ENCODE assay signal across 25 mouse cellular contexts in the genomic region with DNA sequence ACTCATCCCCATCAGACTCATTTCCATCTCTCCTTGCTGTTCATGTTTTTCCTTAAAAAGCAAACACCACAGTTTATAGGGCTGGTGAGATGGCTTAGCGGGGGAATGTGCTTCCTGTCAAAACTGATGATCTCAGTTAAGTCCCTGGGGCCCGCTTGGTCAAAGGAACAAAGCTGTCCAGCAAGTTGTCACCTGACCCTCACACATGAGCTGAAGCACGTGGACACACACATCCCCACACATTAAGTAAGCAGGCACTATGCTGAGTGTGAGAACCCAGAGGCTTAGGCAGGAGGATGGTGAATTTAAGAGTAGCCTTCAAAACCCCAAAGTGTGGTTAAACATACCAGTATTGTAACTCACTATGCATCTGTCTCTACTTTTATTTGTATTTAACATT. TPM values are rescaled to one million over a fixed set of nuclear protein-coding genes. Genes with fewer than 3 reads are reported as not detected.
DNase-seq lines count a peak whose midpoint lies in the region; ATAC-seq and TF ChIP-seq lines count a peak whose summit lies in the region.
"Had no signal": no experiment of that assay in that cellular context is flagged by ENCODE, and none has a peak within 500 bp of the region (broad histone marks: within the 10 kb centered on the region; RNA-seq: fewer than 3 reads in every experiment).

No protein-coding gene starts in this region.

- no peak for TF ChIP-seq CTCF in CH12.LX (conservative IDR thresholded peaks at IDR 0.05 in 1 of 2, IDR thresholded peaks at IDR 0.05 in 1 of 2; ENCODE audit: low read depth in 2 of 2, low read length in 2 of 2)

- H3K4me1 ChIP-seq in CH12.LX (ENCODE audit: control insufficient read depth in 1 of 2, insufficient read depth in 2 of 2): peaks cover 0 to 11% of the 10 kb centered on the region in 2 experiments; a peak in 2 of 4 replicates
- H3K4me1 ChIP-seq in hindbrain, embryonic 12.5 days: no peaks in the 10 kb centered on the region
- H3K4me1 ChIP-seq: embryonic facial prominence, embryonic 13.5 days; heart, embryonic 15.5 days had no signal

- in situ Hi-C loops in CH12.LX (cut with MboI; ENCODE audit: low pct_ligation_motif_present, low pct_unique_long_range_greater_than_20kb, low sequenced_read_pairs): loop anchor here (25.0 kb wide), 1 partner anchor 287 kb away; a partner anchor contains a TSS

- H3K4me3 ChIP-seq in CH12.LX (replicated peaks in 1 of 3; ENCODE audit: low read depth in 2 of 3, low read length in 2 of 3, poor library complexity in 1 of 3): no peak overlapping the region
- no peak overlapping the region for H3K4me3 ChIP-seq in hindbrain, embryonic 12.5 days
- H3K4me3 ChIP-seq: embryonic facial prominence, embryonic 13.5 days; erythroblast, embryonic 14.5 days; forebrain, embryonic 10.5 days; heart, embryonic 15.5 days had no signal

- H3K9ac ChIP-seq in CH12.LX (ENCODE audit: insufficient read depth, low read depth): no peak overlapping the region
- no peak overlapping the region for H3K9ac ChIP-seq in hindbrain, embryonic 12.5 days
- H3K9ac ChIP-seq: embryonic facial prominence, embryonic 13.5 days; heart, embryonic 15.5 days had no signal

- H3K27me3 ChIP-seq in CH12.LX (replicated peaks): no peaks in the 10 kb centered on the region
- H3K27me3 ChIP-seq in hindbrain, embryonic 12.5 days: no peaks in the 10 kb centered on the region
- H3K27me3 ChIP-seq: embryonic facial prominence, embryonic 13.5 days; heart, embryonic 15.5 days; Patski had no signal

- H3K79me2 ChIP-seq in CH12.LX (replicated peaks; ENCODE audit: control insufficient read depth, extremely low read depth, insufficient read depth, poor library complexity, severe bottlenecking): no peaks in the 10 kb centered on the region

- no peak for TF ChIP-seq EP300 in CH12.LX (IDR thresholded peaks at IDR 0.05; ENCODE audit: low read length)

- intact Hi-C loops in heart, postnatal 25 days (cut with DNase I): no loop called here

- H3K27ac ChIP-seq in CH12.LX (ENCODE audit: insufficient read depth, low read depth): no peak overlapping the region
- no peak overlapping the region for H3K27ac ChIP-seq in hindbrain, embryonic 12.5 days
- H3K27ac ChIP-seq: embryonic facial prominence, embryonic 13.5 days; forebrain, embryonic 10.5 days; heart, embryonic 15.5 days had no signal

- no peak for ATAC-seq in hindbrain, embryonic 12.5 days (ENCODE audit: low FRiP score)
- ATAC-seq: activated CD4-positive, CD25-positive, alpha-beta regulatory T cell, adult 4 months; CD4-positive, CD25-positive, alpha-beta regulatory T cell, adult 4 months; forebrain, embryonic 14.5 days; hindbrain, embryonic 16.5 days; inflammation-experienced regulatory T-cells, adult 6 months; intestine, postnatal 0 days; Patski had no signal

- dilution Hi-C loops in CH12.LX (cut with MboI; ENCODE audit: extremely low pct_ligation_motif_present, extremely low pct_unique_long_range_greater_than_20kb, low sequenced_read_pairs): no loop called here

- no peak for TF ChIP-seq RAD21 in CH12.LX (IDR thresholded peaks at IDR 0.05; ENCODE audit: low read depth, low read length)

- no peaks in the 10 kb centered on the region for H3K9me3 ChIP-seq in CH12.LX (replicated peaks; ENCODE audit: low read length)
- H3K9me3 ChIP-seq in hindbrain, embryonic 12.5 days (replicated peaks): no peaks in the 10 kb centered on the region
- H3K9me3 ChIP-seq: embryonic facial prominence, embryonic 13.5 days; forebrain, embryonic 10.5 days; heart, embryonic 15.5 days had no signal

- H3K36me3 ChIP-seq in CH12.LX (replicated peaks in 1 of 2; ENCODE audit: control insufficient read depth in 1 of 2, insufficient read depth in 1 of 2, low read length in 1 of 2): no peaks in the 10 kb centered on the region
- H3K36me3 ChIP-seq in hindbrain, embryonic 12.5 days: no peaks in the 10 kb centered on the region
- H3K36me3 ChIP-seq: embryonic facial prominence, embryonic 13.5 days; forebrain, embryonic 10.5 days; heart, embryonic 15.5 days had no signal

- peak; percentile 81 for DNase-seq in heart, adult 11 months
- DNase-seq in heart, postnatal 25 days (ENCODE audit: low spot score): no peak
- DNase-seq in CH12.LX (ENCODE audit: extremely low read depth): no peak
- peak; percentile 9 for DNase-seq in embryo, embryonic 11 days
- no peak for DNase-seq in right cerebral cortex, postnatal 36 days (ENCODE audit: low spot score in 2 of 2)
- DNase-seq: adrenal gland, postnatal 14 days; cerebellum, adult 2 months; cerebellum, postnatal 14 days; gastrocnemius, postnatal 36 days; heart, adult 18-20 months; heart, postnatal 14 days; kidney, adult 8-10 months had no signal

- 64% methylated on average over 3 of the region's 3 CpGs for WGBS in hindbrain, embryonic 12.5 days

- TF ChIP-seq POLR2A in CH12.LX (IDR thresholded peaks at IDR 0.05; ENCODE audit: low read depth, low read length): no peak

- H3K4me2 ChIP-seq in CH12.LX (ENCODE audit: insufficient read depth, low read depth, poor library complexity, severe bottlenecking): no peak overlapping the region
- no peak overlapping the region for H3K4me2 ChIP-seq in hindbrain, embryonic 12.5 days (replicated peaks)
- H3K4me2 ChIP-seq: embryonic facial prominence, embryonic 13.5 days; heart, embryonic 11.5 days; heart, embryonic 15.5 days had no signal

TF ChIP-seq in CH12.LX, 34 proteins besides CTCF, POLR2A, EP300 and RAD21:
- TF ChIP-seq RCOR1 (conservative IDR thresholded peaks at IDR 0.05; ENCODE audit: low read depth, low read length) (no peak), ZMIZ1 (IDR thresholded peaks at IDR 0.05; ENCODE audit: low read depth, low read length) (no peak), CHD2 (IDR thresholded peaks at IDR 0.05; ENCODE audit: low read length) (no peak), BHLHE40 (IDR thresholded peaks at IDR 0.05; ENCODE audit: low read depth, low read length) (peak; percentile 82), NELFE (IDR thresholded peaks at IDR 0.05; ENCODE audit: low read depth, low read length) (no peak)

RNA-seq across cellular contexts. Expression of a gene that starts 14.6 kb away (rescaled TPM):
- total RNA-seq in heart, postnatal 25 days (2021): 10 to 100 TPM; 23.1 to 25.1 TPM
- 11.8 and 12.9 TPM in 2 replicates for total RNA-seq in CH12.LX (2012; rRNA removed)
- total RNA-seq in CH12.LX (2014; rRNA removed): 8.8 and 9.0 TPM in 2 replicates
- polyA plus RNA-seq in CH12.LX (2012; ENCODE audit: insufficient read length, low read depth): 13.4 and 17.4 TPM in 2 replicates
- 17.0 and 18.9 TPM in 2 replicates for polyA plus RNA-seq in hindbrain, embryonic 12.5 days (2016; fragmentation: Nextera tagmentation; extraction: Ambion mirVana)

Comparison
In these comparisons a context has a peak if more than half of its experiments do, and no peak if none do; other contexts are left out.
1. DNase-seq: peak in heart, adult 11 months (single experiment) and embryo, embryonic 11 days (single experiment); none in heart, postnatal 25 days (single experiment), CH12.LX (single experiment) and right cerebral cortex, postnatal 36 days (0 of 2).